Mouse (Mus musculus) testis, postnatal 14 days (tissue): ENCODE results near the gene Creb3.

Source experiments
- DNase-seq: peaks from one replicate; pipeline ENCODE4 v3.0.0; 2021; ENCODE audit warnings: low spot score

Creb3 gene

GRCm38 (mm10) chr4:43583421-43583820, 21.3 kb downstream of the Creb3 start:
- DNase-seq = no peak

GRCm38 (mm10) chr4:43584444-43585416, 22.6 kb downstream of the Creb3 start, which contains the start of gene Msmp:
Gene Msmp, minus strand, starts transcription at chr4:43584494.
- DNase-seq = no peak

- no peak for DNase-seq
Measured at GRCm38 (mm10) chr4:43585682-43586081, 23.6 kb downstream of the Creb3 start.

- DNase-seq = no peak
Measured at GRCm38 (mm10) chr4:43586411-43586810, 24.3 kb downstream of the Creb3 start.

GRCm38 (mm10) chr4:43587681-43588080, 25.5 kb downstream of the Creb3 start:
- no peak for DNase-seq

GRCm38 (mm10) chr4:43591543-43591942, 29.4 kb downstream of the Creb3 start:
- DNase-seq = no peak

GRCm38 (mm10) chr4:43591961-43592360, 29.8 kb downstream of the Creb3 start:
- no peak for DNase-seq

- DNase-seq = no peak
Measured at GRCm38 (mm10) chr4:43593453-43593852, 31.3 kb downstream of the Creb3 start.

- peak; percentile 56 for DNase-seq
Measured at GRCm38 (mm10) chr4:43596597-43596996, 34.5 kb downstream of the Creb3 start.

- no peak for DNase-seq
Measured at GRCm38 (mm10) chr4:43598200-43598599, 36.1 kb downstream of the Creb3 start.

- DNase-seq = no peak
Measured at GRCm38 (mm10) chr4:43598650-43599380, 36.7 kb downstream of the Creb3 start.

- no peak for DNase-seq
Measured at GRCm38 (mm10) chr4:43600195-43600934, 38.2 kb downstream of the Creb3 start.

- no peak for DNase-seq
Measured at GRCm38 (mm10) chr4:43604099-43604498, 42.0 kb downstream of the Creb3 start.

- DNase-seq = no peak
Measured at GRCm38 (mm10) chr4:43604751-43605685, 42.9 kb downstream of the Creb3 start.

- DNase-seq = no peak
Measured at GRCm38 (mm10) chr4:43612534-43612933, 50.4 kb downstream of the Creb3 start.

- DNase-seq = no peak
Measured at GRCm38 (mm10) chr4:43613060-43613730, 51.1 kb downstream of the Creb3 start.
